Mouse (Mus musculus): ENCODE measurements at regions not wholly inside any gene's neighbourhood (a gene's known extent, or its start where the extent isn't known, plus 50 kb on each side); places are given as distances from the start of the nearest gene placed in this dataset.

GRCm38 (mm10) chr14:58608216-58608615, 534.5 kb downstream of the 1700129C05Rik start:
- no peak for DNase-seq (ENCODE audit: low spot score in 2 of 2)

- no peak for DNase-seq (ENCODE audit: low spot score in 2 of 2)
Measured at GRCm38 (mm10) chr14:58607734-58608133, 535.0 kb downstream of the 1700129C05Rik start.

DNA sequence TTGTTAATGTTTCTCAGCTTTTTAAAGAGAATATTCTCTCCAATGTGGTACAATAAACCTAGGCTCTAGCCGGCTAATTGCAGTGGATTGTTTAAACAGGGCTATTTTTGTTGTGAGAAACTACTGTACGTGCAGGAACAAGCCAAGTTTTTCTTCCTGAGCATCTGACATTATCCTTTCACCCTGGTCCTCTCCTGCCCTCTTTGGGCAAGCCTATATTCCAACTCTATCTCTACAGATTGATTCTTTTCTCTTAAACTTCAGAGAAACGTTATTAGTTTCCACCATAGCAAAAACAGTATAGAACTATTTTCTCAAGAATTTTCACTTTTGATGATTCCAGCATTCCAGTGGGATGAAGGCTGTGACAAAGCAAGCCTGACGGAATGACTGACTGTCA, 535.2 kb downstream of the Fgf9 start:
- DNase-seq (ENCODE audit: low spot score in 2 of 2), result no peak

GRCm38 (mm10) chr14:58598867-58599266, 528.5 kb downstream of the Fgf9 start:
- no peak for DNase-seq (ENCODE audit: low spot score in 2 of 2)

- no peak for DNase-seq (ENCODE audit: low spot score in 2 of 2)
Measured at GRCm38 (mm10) chr14:58597810-58598209, 527.5 kb downstream of the Fgf9 start.

DNA sequence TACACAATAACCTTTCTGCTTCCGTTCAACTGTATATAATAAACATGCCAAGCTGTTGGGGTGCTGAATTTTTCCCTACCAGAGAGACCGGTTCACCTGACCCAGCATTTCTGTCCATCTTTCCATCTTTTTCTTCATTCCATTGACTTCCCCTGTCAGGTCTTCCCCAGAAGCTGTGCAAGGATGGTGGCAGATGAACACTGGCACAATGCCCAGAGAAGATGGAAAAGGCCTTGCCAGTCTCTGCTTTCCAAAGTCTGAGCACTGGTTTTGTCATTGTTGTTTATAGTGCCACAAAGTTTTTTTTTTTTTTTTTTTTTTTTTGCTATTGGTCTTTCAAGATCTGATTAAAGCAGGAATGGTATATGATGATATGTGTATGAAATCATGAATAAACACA, 526.6 kb downstream of the Fgf9 start:
- no peak for DNase-seq (ENCODE audit: low spot score in 2 of 2)

- DNase-seq (ENCODE audit: low spot score in 2 of 2), result no peak
Measured at GRCm38 (mm10) chr14:58581806-58582205, 511.5 kb downstream of the Fgf9 start.

- no peak for DNase-seq (ENCODE audit: low spot score in 2 of 2)
Measured at GRCm38 (mm10) chr14:58570021-58570420, 499.7 kb downstream of the Fgf9 start.

DNA sequence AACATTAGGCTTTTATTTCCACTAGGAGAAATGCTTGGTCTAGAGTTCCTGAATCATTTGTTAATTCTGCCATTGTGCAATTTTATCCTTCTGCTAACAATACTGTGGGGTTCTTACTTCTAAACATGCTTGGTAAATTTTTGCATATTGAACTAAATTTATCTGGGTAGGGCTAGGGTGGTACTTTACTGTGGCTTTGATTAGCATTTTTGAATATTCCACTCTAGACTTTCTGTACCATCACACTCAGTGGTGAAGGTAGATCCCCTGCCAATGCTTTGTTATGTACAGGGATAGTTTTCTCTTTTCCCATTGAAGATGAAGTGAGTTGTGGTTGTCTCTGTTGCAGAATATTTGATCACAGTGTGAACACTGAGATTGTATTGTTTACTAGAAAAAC, 497.1 kb downstream of the Fgf9 start:
- DNase-seq (ENCODE audit: low spot score in 2 of 2), result no peak

DNA sequence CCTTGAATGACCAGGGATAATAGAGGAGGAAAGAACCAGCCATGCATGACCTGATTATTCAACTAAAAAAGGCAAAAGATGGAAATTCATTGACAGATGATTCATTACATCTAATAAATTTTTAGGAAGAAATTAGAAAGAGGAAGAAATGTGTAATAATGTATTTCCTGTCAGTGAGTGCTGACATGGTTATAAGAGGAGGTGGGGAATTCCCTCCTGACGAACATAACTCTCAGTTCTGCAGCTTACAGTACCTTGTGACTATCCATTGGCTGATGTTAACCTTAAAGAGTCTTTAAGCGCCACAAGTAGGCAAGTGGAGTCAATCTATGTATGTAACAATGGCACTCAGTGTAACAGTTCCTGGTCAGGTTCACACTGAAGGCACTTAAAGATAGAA, 492.7 kb downstream of the Fgf9 start:
- no peak for DNase-seq (ENCODE audit: low spot score in 2 of 2)

GRCm38 (mm10) chr14:58550785-58551184, 480.4 kb downstream of the Fgf9 start:
- no peak for DNase-seq (ENCODE audit: low spot score in 2 of 2)

DNA sequence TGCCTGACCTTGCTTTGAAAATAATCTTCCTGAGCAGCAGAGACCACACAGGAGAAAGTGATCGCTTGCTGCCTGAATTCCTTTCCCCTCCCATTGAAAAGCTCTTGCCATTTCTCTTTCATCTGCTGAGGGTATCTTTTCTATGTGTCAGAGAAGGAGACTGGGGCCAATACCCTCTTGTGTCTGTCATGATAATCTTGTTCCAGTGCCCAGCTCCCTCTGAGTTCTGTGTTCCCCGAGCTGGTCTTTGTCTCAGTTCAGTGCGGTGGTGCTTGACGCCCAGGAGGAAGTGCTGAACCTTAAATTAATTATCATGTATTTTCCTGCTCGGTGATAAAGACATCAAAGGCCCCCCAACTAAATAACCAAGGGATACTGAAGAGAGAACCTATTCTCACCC, 475.4 kb downstream of the Fgf9 start:
- no peak for DNase-seq (ENCODE audit: low spot score in 2 of 2)

DNA sequence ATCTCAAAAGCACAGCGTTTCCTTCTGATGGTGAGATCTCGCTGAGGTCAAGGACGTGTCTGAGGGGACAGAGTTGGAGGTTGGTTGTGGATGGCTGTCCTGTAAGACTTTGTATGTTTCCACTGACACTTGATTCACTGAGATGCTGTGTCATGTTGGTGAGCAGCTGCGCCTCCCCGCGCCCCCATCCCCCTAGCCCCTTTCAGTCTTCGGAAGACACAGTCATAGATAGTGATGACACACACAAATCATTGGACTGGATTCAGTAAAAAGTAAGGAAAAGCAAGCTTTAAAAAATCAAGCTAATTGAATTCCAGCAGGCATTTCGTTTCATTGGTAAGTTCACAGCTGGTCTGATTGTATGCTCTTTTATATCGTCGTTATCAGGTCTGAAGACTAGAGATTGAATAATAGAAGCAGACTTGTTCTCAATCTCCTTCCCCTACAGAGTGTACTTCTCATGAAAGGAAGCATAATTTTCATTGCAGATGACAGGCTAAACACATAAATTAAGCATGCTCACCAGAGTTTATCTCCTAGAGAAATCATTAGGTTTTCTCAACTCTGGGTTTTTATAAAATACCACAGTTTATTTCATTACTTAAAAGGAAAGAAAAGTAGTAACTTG, 472.9 kb downstream of the Fgf9 start:
- DNase-seq (ENCODE audit: low spot score in 2 of 2), result no peak

DNA sequence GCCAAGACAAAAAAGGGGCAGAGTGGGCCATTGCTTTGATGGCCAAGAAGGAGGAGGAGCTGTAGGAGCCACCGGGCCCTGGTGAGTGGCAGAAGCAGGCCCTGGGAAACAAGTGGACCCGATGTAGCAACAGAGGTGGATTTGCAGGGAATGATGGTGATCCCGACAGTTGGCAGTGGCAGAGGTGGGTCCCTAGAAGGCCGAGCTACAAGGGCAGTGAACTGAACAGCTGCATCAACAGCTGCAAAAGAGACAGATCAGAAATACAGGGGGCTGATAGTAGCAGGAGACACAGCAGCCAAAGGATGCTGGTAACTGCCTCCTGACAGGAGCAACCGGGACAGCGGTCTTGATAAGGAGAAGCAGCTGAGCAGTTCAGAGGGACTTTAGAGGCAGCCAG, 467.8 kb downstream of the Fgf9 start:
- DNase-seq (ENCODE audit: low spot score in 2 of 2), result no peak

DNA sequence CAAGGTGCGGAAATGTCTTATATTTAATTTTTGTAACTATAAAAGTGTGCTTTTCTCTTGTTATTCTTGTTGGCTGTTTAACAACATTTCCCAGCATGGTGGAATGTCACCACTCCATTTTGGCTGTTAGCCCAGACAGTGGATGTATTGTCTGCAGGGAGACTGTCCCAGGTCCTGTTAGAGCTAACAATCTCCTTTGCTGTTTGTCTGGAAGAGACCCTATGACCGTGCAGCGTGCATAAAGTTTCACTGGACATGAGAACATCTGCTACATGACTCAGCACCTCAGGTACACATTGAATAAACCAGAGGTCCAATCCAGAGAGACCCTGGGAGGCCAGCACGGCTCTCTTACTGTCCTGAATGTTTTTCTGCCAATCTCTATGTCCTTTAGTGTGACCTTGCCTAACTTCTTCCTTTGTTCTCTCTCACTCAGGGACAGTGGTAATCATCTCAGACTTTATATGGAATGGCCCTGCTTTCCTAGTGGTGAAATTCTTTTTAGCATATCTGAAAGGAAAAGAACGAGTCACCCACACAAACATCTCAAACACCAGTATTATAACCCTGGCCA, 450.7 kb downstream of the Fgf9 start:
- no peak for DNase-seq (ENCODE audit: low spot score in 2 of 2)

GRCm38 (mm10) chr14:58520384-58520783, 450.0 kb downstream of the Fgf9 start:
- DNase-seq (ENCODE audit: low spot score in 2 of 2), result no peak

GRCm38 (mm10) chr14:58519086-58519485, 448.7 kb downstream of the Fgf9 start:
- no peak for DNase-seq (ENCODE audit: low spot score in 2 of 2)

DNA sequence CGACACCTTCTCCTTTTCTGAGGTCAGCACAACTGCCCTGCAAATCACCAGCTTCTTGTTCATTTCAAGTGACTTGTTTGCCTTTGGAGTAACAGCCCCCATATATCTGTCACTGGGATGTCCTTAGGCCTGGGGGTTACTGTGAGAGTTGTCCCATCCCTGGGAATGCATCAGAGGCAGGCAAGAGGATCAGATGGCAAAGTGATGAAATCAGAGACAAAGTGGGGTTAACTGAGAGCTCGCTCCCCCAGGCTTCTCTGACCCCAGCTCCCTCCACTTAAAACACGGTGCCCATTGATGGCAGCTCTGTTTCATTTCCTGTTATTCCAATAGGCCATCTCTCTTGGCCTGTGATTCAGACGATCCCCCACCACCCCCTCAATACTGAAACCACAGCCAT, 446.2 kb downstream of the Fgf9 start:
- DNase-seq (ENCODE audit: low spot score in 2 of 2), result no peak

GRCm38 (mm10) chr14:58512177-58512576, 441.8 kb downstream of the Fgf9 start:
- no peak for DNase-seq (ENCODE audit: low spot score in 2 of 2)

GRCm38 (mm10) chr14:58511571-58511985, 441.2 kb downstream of the Fgf9 start:
- DNase-seq (ENCODE audit: low spot score in 2 of 2), result no peak

DNA sequence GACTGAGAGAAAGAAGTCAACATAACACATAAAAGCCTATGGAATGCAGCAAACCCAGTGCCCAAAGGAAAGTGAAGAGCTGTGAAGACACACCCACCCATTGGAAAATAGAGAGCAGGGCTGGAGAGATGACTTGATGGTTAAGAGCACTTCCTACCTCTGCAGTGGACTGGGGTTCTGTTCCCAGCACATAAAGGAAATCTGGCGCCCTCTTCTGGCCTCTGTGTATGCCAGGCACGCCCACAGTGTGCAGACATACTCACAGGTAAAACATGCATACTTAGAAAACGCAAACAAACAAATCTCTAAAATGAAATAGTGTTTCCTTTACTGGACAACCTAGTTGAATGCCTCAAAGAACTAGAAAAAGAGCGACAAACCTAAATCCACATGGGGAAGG, 440.4 kb downstream of the Fgf9 start:
- DNase-seq (ENCODE audit: low spot score in 2 of 2), result no peak

GRCm38 (mm10) chr14:58509106-58509505, 438.8 kb downstream of the Fgf9 start:
- no peak for DNase-seq (ENCODE audit: low spot score in 2 of 2)

DNA sequence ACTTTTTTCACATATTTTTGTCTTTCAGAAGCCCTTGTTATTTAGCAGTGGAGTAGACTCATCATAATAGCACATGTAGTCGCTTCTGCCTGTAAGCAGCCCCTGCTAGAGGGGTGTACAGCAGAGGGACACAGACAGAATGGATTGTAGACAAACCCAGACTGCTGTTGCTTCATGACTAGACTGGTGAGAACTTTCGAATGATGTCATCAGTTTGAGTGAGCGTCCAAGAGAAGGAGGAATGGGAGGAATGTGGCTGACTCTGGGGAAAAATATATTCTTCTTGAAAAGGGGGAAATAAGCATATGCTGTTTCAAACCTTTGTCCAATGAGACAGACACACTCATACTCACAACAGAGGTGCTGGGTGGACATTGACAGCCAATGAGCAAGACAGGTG, 436.1 kb downstream of the Fgf9 start:
- no peak for DNase-seq (ENCODE audit: low spot score in 2 of 2)

DNA sequence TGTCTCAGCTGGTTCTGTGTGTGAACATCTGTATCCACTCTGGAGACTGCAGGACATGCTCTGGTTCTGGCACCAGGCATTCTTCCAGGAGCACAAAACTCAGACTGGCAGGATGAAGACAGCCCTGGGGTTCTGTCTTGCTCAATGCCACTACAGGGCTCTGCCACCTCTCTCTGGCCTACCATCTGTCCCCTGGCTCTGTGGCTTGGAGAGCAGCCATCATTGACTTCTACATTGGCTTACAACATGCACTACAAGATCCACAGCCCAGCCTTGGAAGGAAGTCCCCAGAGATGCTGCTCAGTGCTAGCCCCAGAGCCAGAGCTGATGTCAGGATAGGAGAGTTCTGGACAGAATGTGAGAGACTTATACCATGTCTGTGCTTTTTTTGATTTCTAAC, 435.5 kb downstream of the Fgf9 start:
- no peak for DNase-seq (ENCODE audit: low spot score in 2 of 2)
